Mouse (Mus musculus) layer of hippocampus, postnatal 14 days (tissue): ENCODE data around the gene Fbxo5. TPM values are rescaled to one million over a fixed set of nuclear protein-coding genes. Genes with fewer than 3 reads are reported as not detected.
A peak's percentile ranks its signal among the peaks of the same experiment; 100 is the strongest.

Experiments
- DNase-seq, 2 experiments: peaks; one replicate each; pipeline ENCODE4 v3.0.0; 2021 to 2022; ENCODE audit warnings: low spot score in 2 of 2, mixed read lengths in 1 of 2
- long read RNA-seq, 2 experiments: library from polyadenylated mRNA; stranded (forward); transcript quantifications; one replicate each; pipeline ENCODE4 v2.0.0; 2021
- total RNA-seq, 2 experiments: library from RNA; stranded (reverse); gene quantifications; 2 replicates each; pipeline ENCODE4 v1.2.3; 2021

Fbxo5 gene
- total RNA-seq: 1 to 10 TPM; 1.4 to 1.7 TPM
- long read RNA-seq, experiment 1, partial matches to known transcripts: 0 of 1 reads
- long read RNA-seq, experiment 1, other reads (novel, unspliced or antisense): 0 of 1 reads
- long read RNA-seq, experiment 2, partial matches to known transcripts: 0 of 3 reads
- long read RNA-seq, experiment 2, other reads (novel, unspliced or antisense): 0 of 3 reads

DNA sequence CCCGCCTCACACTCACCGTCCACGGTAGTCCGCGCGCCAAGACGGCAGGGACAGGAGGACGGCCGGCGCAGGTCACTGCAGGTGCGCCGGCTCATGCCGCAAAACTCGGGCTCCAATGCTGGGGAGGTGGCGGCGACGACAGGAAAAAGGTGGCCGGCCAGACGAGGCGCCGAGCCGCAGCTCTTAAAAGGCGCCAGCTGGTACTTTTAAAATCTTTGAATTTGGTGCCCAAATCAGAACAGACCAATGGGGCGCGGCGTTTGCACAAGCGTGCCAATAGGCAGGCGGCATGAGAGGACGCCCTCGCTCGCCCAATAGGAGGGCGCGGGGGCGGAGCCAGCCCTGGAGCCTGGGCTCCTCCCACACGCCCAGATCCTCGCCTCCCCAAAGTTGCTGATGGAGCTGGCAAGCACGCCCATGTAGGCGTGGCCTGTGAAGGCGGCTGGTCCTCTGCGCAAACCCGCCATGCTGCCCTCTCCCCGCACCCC lies at the start of gene Fbxo5:
Gene Fbxo5 (minus strand): TSS at position 358 of the 488 bp plus-strand sequence.
- peak in 1 of 2 experiments; percentile 99 for DNase-seq

DNA sequence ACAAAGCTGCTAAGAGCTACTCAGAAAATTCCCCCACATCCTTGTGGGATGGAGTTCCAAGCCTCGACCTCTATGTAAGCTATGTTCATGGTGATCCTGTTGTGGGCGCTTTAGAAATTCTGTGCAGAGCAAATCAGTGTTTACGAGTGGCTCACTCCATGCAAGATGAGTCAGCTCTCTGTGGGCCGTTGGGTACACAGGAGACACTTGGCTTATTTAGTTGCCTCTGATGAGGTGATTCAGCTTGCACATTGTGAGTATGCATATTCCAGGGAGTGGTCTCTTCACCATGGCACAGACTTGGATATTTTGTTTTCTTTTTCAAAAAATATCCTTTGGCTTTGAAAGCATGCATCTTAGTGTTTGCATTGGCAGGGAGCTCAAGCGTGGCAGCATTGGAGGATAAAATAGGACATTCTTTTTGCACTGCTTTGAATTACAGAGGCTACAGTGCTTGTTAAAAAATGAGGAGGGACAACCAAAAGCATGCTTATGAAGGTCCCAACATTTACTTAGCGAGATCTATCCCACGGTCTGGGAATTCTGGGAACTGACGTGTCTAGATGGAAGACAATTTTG lies 48.0 kb upstream of the Fbxo5 start:
- no peak for DNase-seq

DNA sequence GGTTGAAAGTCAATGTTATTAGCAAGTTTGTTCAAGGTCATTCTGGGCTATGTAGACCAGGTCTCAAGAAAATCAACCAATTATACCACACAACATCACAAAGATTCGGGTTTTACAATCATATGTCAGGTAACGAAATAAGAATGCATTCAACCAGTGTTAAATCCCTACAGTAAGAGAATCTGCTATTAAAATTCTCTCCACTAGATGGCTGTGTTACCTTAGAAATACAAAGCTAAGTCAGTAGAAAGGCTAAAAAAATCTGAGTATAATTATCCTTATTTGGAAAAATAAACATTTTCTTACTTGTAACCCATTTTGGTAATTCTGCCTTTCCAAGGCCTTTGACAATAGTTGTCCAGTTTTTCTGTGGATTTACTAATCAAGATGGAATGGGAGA lies 41.5 kb upstream of the Fbxo5 start:
- DNase-seq: peak in 1 of 2 experiments; percentile 70

DNA sequence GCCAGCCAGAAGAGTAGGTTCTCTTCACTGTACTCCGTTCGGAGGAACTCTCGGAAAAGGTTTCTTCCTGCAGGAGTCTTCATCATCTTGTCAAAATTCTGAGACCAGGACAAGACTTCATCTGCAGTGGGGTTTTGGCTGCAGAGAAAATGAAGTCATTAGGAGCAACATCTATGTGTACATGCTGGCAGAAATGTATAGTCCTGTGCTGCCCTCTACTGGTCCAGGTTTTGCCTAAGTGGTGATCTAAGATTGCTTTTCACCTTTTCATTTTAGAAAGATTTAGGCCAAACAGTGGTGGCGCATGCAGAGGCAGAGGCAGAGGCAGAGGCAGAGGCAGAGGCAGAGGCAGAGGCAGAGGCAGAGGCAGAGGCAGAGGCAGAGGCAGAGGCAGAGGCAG lies 36.0 kb upstream of the Fbxo5 start:
- DNase-seq: no peak

DNA sequence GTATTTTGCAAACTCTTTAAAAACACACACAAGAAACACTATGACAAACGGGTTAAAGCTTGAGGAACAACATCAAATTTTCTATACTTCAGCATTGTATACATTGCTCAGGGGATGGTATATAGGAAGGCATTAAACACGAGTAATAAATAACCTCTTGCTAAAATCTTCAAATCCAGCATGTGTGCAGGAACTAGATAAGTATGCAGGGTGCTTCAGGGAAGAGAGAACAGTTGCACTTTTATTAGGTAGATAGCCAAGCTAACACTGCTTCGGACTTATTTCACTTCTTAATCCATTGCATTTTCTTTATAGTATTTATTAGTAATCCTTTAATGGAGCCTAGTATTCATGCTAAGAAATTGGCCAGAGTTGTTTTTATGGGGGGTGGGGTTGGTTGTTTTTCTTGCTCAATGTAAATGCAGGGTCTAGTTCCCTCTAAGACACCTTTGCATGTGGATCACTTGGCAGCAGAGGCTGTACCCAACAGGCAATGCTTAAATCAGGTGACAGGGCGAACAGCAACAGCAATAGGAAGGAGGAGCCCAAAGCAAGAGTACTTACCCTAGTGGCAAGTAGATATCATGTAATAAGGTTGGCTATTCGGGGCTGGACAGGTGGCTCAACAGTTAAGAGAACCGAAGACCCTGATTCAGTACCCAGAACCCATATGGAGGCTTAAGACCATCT lies 21.1 kb upstream of the Fbxo5 start:
- DNase-seq: no peak

DNA sequence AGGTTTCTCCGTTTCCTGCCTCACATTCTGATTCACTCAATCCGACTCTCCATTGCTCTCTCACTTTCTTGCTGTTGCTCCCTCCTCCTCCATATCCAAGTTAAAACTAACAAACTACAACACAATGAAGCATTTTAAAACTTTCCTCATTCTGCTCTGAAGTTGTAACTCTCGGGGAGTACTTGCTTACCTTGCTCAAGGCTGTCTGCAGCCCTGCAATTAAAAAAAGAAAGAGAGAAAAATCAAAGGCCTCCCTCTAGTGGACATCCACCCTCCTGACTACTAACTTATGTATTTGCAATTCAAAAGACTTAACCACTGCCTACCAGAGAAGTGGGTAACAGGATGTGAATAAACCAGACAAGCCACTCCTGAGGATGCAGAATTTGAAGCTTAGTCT lies 19.4 kb upstream of the Fbxo5 start:
- DNase-seq: peak; percentile 27 to 57

DNA sequence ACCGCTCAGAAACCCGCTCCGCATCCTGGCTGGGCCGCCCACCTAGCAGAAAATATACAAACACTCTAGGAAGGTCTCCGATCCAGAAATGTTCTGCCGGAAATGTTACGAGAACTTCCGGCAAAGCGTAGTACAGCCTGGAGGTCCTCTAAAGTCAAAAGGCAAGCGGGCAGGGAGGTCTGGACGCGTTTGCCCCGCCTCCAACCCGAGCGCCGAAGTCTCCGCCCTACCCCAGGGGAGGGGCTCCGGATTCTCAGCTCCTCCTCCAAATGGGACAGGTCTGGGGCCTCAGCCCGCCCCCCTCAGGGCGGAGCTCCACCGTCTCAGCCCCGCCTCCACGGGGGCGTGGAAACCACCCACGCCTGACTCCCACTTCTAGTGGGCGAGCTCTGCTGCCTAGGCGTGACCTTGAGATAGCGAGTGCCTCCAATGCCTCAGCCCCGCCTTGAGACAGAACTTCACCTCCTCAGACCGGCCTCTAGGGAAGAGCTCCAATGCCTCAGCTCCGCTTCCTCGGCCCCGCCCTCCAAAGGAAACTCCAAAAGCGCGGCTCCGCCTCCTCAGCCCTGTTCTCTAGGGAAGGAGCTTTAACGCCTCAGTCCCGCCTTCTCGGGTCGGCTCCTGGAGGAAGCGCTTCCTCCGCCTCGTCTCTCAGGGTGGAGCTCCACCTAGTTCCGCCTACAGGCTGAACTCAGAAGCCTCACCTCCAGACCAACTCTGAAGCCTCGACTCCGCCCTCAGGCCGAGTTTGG lies 18.5 kb upstream of the Fbxo5 start, which contains the start of gene Mtrf1l:
Gene Mtrf1l (minus strand): TSS at position 171 of the 752 bp plus-strand sequence.
- peak; percentile 94 to 96 for DNase-seq

DNA sequence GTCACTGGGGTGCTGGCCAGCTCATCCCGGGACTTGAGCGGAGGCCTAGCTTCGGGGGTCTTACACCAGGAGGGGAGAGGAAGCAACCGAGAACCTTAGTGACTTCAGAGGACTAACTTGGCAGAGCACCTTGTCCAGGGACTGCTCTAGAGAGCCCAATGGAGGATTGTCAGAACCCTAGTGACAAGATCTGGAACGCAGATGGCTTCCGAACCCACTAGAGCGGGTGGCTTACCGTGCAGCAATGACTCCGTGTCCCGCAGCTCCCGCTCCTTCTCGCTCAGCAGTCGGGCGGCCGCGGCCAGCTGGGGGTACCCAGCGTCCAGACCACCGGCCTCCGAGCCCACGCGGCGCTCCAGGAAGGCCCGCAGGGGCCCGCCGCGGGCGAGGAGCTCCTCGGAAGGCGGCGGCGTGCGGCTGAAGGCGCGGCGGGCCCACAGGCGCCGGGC lies 17.9 kb upstream of the Fbxo5 start:
- peak in 1 of 2 experiments; percentile 41 for DNase-seq

DNA sequence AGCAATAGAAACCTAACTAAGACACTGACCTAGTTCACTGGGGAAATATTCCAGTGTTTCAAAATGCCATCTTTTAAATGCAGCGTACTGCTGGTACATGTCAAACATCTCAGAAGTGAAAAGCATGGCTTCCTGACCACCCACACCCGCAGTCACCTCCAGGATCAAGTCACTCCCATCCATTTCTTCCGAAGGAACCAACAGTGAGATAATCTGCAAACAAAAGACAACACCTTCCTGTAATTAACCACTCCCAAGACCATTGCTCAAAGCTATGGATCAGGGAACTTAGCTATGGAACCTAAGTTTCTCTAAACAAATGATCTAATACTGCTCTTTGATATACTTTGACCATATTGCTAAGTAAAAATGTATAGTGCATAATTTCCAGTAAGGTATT lies 13.4 kb upstream of the Fbxo5 start:
- DNase-seq: no peak

DNA sequence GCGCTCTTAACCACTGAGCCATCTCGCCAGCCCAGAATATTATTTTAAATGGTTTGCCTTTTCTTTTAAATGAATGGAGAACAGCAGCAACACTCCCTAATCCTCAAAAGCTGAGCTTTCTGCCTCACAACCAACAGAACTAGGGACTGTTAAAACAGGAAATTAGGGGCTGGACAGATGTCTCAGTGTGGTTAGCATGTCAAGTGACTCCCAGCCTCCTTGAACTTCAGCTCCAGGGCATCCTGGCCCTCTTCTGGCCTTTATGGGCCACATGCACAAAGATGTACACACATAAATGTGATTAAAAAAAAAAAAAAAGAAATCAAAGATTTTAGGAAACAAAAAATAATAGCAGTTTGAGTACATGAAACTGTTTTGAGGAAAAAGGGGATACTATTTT lies 10.6 kb upstream of the Fbxo5 start:
- no peak for DNase-seq

DNA sequence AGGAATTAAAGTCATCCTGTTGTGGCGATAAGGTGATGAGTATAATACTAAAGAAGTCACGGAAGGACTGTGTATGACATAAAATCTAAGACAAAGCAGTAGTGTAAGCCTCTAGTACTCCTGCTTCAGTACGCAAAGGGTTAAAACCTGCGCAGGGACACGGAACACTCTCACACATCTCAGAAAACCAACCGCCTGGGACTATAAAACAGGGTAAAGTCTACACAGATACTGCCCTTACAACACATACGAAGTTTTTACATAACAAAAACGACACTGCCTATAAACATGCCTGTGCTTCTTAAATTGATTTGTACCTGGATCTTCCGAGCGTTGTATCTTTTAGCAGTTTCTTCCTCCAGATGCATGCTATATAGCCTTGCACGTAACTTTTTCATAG lies 8.3 kb upstream of the Fbxo5 start:
- DNase-seq: no peak

DNA sequence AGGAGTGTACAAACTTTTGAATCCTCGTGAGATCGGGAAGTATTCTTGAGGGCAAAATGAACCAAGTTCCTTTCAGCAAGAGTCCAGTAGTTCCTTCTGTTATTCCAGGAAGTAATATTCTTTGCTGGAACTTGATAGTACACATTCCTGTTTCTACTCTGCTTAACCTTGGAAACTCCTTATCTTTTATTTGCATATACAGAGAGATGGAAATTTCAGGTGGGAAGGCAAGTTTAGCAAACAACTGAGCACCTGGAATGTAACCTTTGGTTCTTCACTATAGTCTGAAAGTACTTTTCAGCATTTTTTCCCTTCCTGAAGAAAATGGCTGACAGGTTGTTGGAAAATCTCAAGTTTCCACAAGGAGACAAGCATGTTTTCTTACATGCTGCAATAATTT lies 2.3 kb upstream of the Fbxo5 start:
- no peak for DNase-seq

DNA sequence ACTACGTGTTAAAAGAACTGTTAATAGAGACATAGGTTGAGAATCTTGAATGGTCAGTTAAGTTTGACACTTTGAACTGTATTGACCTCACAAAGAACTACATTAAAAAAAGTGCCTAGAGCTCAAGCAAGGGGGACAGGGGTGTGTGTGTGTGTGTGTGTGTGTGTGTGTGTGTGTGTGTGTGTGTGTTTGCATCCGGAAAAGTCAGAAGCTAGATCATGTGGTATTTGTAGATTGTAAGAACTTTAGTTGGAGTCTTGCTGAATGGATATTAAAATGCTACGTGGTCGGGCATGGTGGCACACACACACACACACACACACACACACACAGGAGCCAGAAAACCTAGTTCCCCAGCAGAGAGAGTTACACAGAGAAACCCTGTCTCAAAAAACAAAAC lies 1.6 kb upstream of the Fbxo5 start:
- DNase-seq: no peak

DNA sequence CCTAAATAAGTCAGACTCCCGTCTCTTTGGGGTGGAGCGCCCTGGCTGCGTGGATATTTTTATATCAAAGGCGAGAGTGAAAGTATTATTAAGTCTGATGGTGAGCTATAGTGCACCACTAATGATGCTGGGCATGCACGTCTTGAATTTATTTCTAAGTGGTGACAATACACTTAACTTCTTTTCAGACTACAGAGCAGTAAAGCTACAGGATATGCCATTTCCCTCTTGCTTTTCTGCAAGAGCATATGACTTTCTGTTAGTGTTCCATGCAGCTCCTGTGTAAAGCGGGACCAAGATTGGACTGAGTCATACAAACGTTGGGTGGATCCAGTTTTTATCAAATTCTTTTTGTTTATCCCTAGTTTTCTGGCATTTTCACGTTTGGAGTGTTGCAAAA lies 1.0 kb upstream of the Fbxo5 start:
- peak in 1 of 2 experiments; percentile 15 for DNase-seq

DNA sequence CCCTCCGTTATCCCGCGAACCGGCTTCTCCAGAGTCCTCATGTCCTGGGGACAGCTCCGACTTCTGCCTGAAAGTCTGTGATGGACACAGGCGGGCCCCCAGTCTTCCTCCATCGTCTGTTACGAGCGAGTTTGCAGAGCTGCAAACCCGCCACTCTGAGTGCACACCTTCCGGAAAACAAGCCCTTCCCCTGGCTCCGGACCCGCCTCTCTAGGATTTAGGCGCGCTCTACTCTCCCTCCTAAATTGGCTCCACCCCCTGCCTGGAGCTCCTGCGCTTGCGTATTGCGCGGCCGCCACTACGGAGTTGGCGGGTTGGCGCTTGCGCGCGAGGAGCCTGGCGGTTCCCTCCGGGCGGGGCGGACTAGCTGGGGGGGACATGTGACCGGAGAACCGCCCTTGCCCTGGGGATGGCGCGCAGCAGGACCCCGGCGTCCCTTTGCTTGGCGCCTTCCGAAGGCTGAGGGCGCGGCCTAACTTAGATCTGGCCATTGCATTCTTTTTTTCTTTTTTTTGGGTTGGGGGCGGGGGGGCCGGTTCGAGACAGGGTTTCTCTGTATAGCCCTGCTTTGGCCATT lies 419 bp upstream of the Fbxo5 start:
- DNase-seq: peak; percentile 96 to 98

DNA sequence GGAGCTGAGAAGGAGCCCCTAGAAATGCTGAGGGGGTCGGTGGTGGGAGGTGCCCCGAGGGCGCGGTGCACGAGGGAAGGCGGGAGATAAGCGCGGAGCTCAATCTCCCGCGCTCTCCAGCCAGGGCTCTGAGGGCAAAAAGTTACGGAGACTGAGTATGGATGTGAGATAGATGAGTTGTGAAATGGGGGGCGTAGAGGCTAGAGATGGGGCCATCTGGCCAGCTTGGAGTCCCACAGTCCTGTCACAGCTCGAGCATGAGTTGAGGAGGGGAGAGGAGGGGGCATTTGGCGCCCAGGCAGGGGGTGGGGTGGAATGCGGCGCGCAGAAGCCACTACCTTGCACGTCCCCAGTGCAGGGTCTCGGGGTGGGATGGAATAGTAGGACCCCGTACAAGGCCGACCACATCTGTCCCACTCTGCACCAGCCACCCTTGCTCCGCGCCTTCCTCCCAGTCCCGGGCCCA lies 676 bp downstream of the Fbxo5 start:
- no peak for DNase-seq

DNA sequence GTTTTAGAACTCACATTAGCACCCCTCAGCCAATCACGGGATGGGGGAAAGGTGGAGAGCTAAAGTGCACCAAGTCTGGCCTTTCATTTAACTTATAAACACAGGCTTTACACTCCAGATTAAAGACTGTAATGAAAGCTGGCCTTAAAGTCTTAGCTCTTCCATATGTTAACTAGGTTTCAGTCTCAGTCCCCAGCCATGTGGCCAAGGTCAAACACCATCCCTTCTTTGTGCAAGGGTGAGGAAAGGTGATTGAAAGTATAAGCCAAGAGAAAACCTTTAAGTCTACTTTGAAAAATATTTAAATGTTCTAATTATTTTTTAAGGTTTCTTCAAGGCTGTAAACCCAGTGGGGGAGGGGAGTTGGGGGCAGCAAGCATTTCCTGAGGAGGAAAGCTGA lies 1.7 kb downstream of the Fbxo5 start:
- DNase-seq: no peak

DNA sequence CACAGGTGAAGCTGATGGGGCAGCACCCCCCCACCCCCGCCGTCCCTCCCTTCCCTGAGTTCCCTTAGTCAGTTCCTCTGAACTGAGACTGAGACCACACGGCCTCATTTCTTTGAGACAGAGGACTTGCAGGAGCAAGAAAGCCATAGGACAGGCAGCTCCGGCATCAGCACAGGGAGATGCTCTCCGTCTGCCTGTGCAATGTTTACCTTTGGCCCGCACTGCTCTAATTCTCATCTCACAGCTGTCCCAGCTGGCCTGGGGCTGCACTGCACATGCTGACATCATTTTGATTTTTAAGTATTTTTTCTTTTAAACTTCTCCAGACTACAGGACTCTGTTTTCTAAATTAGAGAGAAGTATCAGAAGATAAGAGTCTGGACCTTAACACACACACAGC lies 2.5 kb downstream of the Fbxo5 start:
- DNase-seq: no peak

DNA sequence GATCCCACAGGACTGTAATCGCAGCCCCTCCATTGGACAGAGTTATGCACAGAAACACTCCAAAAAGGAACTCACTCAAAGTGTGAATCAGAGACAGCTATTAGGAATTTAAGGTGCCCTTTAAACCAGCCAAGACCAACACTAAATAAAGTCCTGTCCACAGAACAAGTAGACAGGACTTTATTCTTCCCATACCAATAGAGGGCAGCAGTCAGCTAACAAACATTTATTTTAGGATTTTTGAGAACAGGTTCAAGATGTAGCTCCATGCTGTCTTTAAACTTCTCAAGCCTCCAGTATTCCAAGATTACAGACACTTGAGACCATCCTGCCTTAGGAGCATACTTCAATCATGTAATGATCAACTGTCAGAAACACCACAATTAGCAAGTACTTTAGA lies 4.9 kb downstream of the Fbxo5 start:
- DNase-seq: no peak

DNA sequence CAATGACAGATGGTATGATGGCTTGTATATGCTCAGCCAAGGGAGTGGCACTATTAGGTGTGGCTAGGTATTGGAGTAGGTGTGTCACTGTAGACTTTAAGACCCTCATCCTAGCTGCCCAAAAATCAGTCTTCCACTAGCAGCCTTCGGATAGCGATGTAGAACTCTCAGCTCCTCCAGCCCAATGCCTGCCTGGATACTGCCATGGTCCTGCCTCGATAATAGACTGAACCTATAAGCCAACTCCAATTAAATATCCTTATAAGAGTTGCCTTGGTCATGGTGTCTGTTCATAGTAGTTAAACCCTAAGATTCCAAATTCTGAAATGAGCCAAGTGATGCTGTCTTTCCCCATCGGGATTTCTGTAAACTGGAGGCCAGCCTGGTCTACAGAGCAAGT lies 7.3 kb downstream of the Fbxo5 start:
- DNase-seq: no peak

DNA sequence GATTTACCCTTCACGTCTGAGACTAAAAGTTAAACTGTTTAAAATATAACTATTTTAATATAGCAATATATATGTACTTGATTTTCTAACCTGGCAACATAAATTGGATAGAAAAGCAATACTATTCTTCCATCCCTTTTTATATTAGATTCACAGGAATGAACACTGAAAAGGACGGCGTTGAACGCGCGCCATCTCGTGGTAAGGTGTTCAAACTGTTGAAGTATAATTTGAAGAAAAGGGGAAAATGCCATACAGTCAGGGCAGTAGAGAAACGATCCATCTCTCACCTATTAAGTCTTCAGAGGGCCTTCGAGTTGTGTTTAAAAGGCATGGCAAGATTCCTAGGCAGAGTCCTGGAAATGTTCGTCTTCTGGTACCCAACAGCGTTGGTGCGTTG lies 14.7 kb downstream of the Fbxo5 start:
- peak; percentile 52 to 67 for DNase-seq
